Mouse (Mus musculus): Measurements from ENCODE around the gene Map3k21.

DNA sequence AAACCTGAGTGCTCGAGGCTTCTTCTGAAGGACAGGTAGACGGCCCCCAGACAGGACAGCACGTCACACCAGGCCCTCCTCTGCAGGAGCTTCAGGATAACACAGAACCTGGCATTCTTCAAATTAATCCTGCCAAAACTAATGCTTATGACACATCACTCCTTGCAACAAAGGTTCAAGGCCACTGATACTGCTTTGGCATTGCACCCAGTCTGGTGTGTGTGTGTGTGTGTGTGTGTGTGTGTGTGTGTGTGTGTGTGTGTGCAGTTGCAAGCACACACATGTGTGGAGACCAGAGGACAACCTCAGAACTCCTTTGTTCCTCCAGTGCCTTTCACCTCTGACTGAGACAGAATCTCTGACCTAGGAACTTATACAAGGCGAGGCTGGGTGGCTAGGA is 3.0 kb downstream of the Map3k21 start:
- TF ChIP-seq POLR2A (IDR thresholded peaks at IDR 0.05; ENCODE audit: insufficient read length, low read depth), result no peak
- no peak for TF ChIP-seq TCF12 (IDR thresholded peaks at IDR 0.05; ENCODE audit: insufficient read depth, poor library complexity, severe bottlenecking)
- TF ChIP-seq SRF (IDR thresholded peaks at IDR 0.05; ENCODE audit: control insufficient read depth, insufficient read length, low read depth), result no peak
- TF ChIP-seq TCF3 (IDR thresholded peaks at IDR 0.05; ENCODE audit: insufficient read length, low read depth), result no peak
- TF ChIP-seq MAX (IDR thresholded peaks at IDR 0.05; ENCODE audit: low read depth), result no peak
- TF ChIP-seq POLR2AphosphoS2 (IDR thresholded peaks at IDR 0.05; ENCODE audit: insufficient read length, low read depth), result no peak
- no peak for TF ChIP-seq USF1 (IDR thresholded peaks at IDR 0.05; ENCODE audit: low read depth)
- no peak for TF ChIP-seq MYOG (IDR thresholded peaks at IDR 0.05; ENCODE audit: control insufficient read depth in 1 of 3, insufficient read depth in 1 of 3, insufficient read length in 2 of 3, low read depth in 2 of 3)
- TF ChIP-seq MYOD1 (IDR thresholded peaks at IDR 0.05; ENCODE audit: control insufficient read depth in 1 of 3, insufficient read length in 2 of 3, low read depth in 2 of 3), result no peak
- TF ChIP-seq E2F4 (IDR thresholded peaks at IDR 0.05; ENCODE audit: insufficient read depth), result no peak
- TF ChIP-seq CEBPB (IDR thresholded peaks at IDR 0.05; ENCODE audit: insufficient read depth, poor library complexity, severe bottlenecking), result no peak
- TF ChIP-seq REST (IDR thresholded peaks at IDR 0.05; ENCODE audit: insufficient read depth, insufficient read length), result no peak

Data from myocyte (in vitro differentiated cells).